Mouse (Mus musculus): ENCODE data around the gene Zkscan4. TPM values are rescaled to one million over a fixed set of nuclear protein-coding genes. Genes with fewer than 3 reads are reported as not detected.

Zkscan4 gene
- total RNA-seq, 2 experiments from 2014 or later, result 1.2 to 1.6 TPM

- peak; percentile 77 for DNase-seq
Observed at GRCm38 (mm10) chr13:21506221-21506649, 27.5 kb downstream of the Zkscan4 start.

GRCm38 (mm10) chr13:21530136-21530535 is 51.4 kb downstream of the Zkscan4 start:
- DNase-seq, result no peak

GRCm38 (mm10) chr13:21530781-21531201 is 52.1 kb downstream of the Zkscan4 start, which contains the start of gene Zkscan8:
Zkscan8 (minus strand) TSS chr13:21531120.
- peak; percentile 76 for DNase-seq

Small RNAs within 50 kb of the gene (microRNA-seq; reads per million reads assigned to microRNA genes)
- gene Mir1896, result 0 reads per million in 2 experiments

Other genes with a start within 250 kb of the Zkscan4 start
- not detected for gene Gpx5, start 186.2 kb upstream of the Zkscan4 start, total RNA-seq (2021)
- not detected for gene Gpx6, start 166.8 kb upstream of the Zkscan4 start, total RNA-seq (2021)
- not detected for gene Olfr1367, start 132.0 kb upstream of the Zkscan4 start, total RNA-seq (2021)
- 1 to 10 TPM; 6.2 to 6.3 TPM for gene Zscan12, start 116.1 kb upstream of the Zkscan4 start, total RNA-seq (2021)
- 10 to 100 TPM; 16.6 to 22.1 TPM for gene Zkscan3, start 76.2 kb upstream of the Zkscan4 start, total RNA-seq (2021)
- gene Pgbd1, start 37.8 kb upstream of the Zkscan4 start, total RNA-seq (2021), result under 1 TPM; 0.16 to 0.50 TPM
- 10 to 100 TPM; 10.9 to 15.4 TPM for gene Zscan26, start 25.2 kb upstream of the Zkscan4 start, total RNA-seq (2021)
- gene Nkapl, start 10.4 kb upstream of the Zkscan4 start, total RNA-seq (2021), result under 1 TPM; 0.38 to 0.52 TPM
- not detected for gene Gm10065, start 534 bp downstream of the Zkscan4 start, total RNA-seq (2021)
- 10 to 100 TPM; 11.5 to 12.4 TPM for gene AK157302, start 16.3 kb downstream of the Zkscan4 start, total RNA-seq (2021)
- gene Gm11273, start 22.5 kb downstream of the Zkscan4 start, total RNA-seq (2021), result 100 to 1,000 TPM; 118 to 122 TPM
- 10 to 100 TPM in 1 of 2 experiments, 1 to 10 TPM in 1; 8.0 to 11.4 TPM for gene Zkscan8, start 52.2 kb downstream of the Zkscan4 start, total RNA-seq (2021)
- not detected for gene Olfr1366, start 63.9 kb downstream of the Zkscan4 start, total RNA-seq (2021)
- not detected for gene Olfr1535, start 81.0 kb downstream of the Zkscan4 start, total RNA-seq (2021)
- gene Olfr1364, start 102.9 kb downstream of the Zkscan4 start, total RNA-seq (2021), result not detected
- not detected for gene Olfr1362, start 135.1 kb downstream of the Zkscan4 start, total RNA-seq (2021)
- gene Olfr11, start 163.6 kb downstream of the Zkscan4 start, total RNA-seq (2021), result not detected
- not detected for gene Olfr1361, start 184.5 kb downstream of the Zkscan4 start, total RNA-seq (2021)
- not detected for gene Olfr1360, start 198.5 kb downstream of the Zkscan4 start, total RNA-seq (2021)
- gene Olfr1359, start 219.2 kb downstream of the Zkscan4 start, total RNA-seq (2021), result not detected
- 100 to 1,000 TPM; 184 to 186 TPM for gene Hist1h2bl, start 237.2 kb downstream of the Zkscan4 start, total RNA-seq (2021)
- gene Hist1h2ai, start 237.5 kb downstream of the Zkscan4 start, total RNA-seq (2021), result 100 to 1,000 TPM; 125 TPM
- 100 to 1,000 TPM; 240 to 265 TPM for gene Hist1h3h, start 238.8 kb downstream of the Zkscan4 start, total RNA-seq (2021)
- gene Hist1h2bm, start 243.1 kb downstream of the Zkscan4 start, total RNA-seq (2021), result 10 to 100 TPM; 50.7 to 68.7 TPM